Mouse (Mus musculus): ENCODE data around the gene Arhgef2. TPM values are rescaled to one million over a fixed set of nuclear protein-coding genes. Genes with fewer than 3 reads are reported as not detected.
"Not testable (repeated sequence)": the region's sequence is repeated elsewhere in the genome, so short reads cannot be mapped to it uniquely, and the experiment has no call there.

Gene Arhgef2
- polyA plus RNA-seq, 1 experiment from 2014 or later: 170 TPM

DNA sequence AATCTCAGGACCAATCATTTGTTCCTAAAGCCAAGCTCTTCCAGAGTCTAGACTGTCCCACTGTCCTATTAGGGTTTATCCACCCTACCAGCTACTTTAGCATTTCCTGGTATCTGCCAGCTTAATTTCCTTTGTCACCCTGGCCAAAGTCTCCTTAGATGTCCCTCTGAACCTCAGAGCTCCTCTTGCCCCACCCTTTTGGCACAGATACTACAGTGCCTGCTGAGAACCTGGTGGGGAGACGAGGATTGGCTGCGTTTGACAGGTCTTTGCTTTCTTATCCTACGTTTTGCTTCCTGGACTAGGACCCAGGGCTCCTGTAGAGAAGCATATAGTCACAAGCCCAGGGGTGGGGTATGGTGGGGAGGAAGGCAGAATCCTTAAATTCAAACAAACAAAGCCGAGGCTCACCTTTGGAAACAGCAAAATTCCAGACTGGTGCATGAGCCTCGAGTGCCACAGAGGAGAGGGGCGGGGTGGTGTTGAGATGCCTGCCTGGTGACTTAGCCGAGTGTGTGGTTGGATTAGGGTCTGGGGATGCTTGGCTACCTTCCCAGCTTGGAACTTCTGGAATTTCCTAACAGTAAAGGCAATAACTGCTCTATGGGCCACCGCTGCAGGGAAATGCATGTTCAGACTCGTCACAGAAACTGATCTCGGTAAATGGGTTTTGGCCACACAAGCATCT, 11.7 kb upstream of the Arhgef2 start:
- H3K4me1 ChIP-seq (ENCODE audit: insufficient read depth, low read depth, low read length): no peaks in the 10 kb centered on the region
- H3K27me3 ChIP-seq (replicated peaks; ENCODE audit: insufficient read depth, low read length): no peaks in the 10 kb centered on the region
- TF ChIP-seq EP300 (IDR thresholded peaks at IDR 0.05) (peak; percentile 91), CTCF (IDR thresholded peaks at IDR 0.05) (no peak)
- H3K9me3 ChIP-seq (ENCODE audit: low read length): no peaks in the 10 kb centered on the region
- WGBS: 19% methylated on average over 10 of the region's 10 CpGs
- H3K9ac ChIP-seq (replicated peaks; ENCODE audit: low read depth): no peak overlapping the region
- ATAC-seq (peak; percentile 59), DNase-seq (ENCODE audit: low spot score) (peak; percentile 87)
- peak overlapping the region; percentile 34 for H3K4me3 ChIP-seq (ENCODE audit: low read depth, low read length)
- peak overlapping the region; percentile 95 for H3K27ac ChIP-seq (ENCODE audit: low read length)
- peak overlapping the region; percentile 55 for H3K4me2 ChIP-seq (replicated peaks; ENCODE audit: low read depth, low read length)
- H3K36me3 ChIP-seq (ENCODE audit: insufficient read depth, low read length): no peaks in the 10 kb centered on the region

DNA sequence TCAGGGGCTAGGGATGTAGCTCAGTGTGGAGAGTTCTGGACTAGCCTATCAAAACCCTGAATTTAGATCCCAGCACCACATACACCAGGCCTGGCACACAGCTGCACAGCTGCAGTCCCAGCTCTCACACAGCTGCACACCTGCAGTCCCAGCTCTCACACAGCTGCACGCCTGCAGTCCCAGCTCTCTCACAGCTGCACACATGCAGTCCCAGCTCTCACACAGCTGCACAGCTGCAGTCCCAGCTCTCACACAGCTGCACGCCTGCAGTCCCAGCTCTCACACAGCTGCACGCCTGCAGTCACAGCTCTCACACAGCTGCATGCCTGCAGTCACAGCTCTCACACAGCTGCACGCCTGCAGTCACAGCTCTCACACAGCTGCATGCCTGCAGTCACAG, 9.2 kb upstream of the Arhgef2 start:
- ATAC-seq; H3K4me2 ChIP-seq (replicated peaks; ENCODE audit: low read depth, low read length); H3K27ac ChIP-seq (ENCODE audit: low read length); H3K4me3 ChIP-seq (ENCODE audit: low read depth, low read length); H3K9me3 ChIP-seq (ENCODE audit: low read length); DNase-seq (ENCODE audit: low spot score); H3K9ac ChIP-seq (replicated peaks; ENCODE audit: low read depth); H3K36me3 ChIP-seq (ENCODE audit: insufficient read depth, low read length); H3K4me1 ChIP-seq (ENCODE audit: insufficient read depth, low read depth, low read length); H3K27me3 ChIP-seq (replicated peaks; ENCODE audit: insufficient read depth, low read length): not testable (repeated sequence)
- 79% methylated on average over 4 of the region's 4 CpGs for WGBS

DNA sequence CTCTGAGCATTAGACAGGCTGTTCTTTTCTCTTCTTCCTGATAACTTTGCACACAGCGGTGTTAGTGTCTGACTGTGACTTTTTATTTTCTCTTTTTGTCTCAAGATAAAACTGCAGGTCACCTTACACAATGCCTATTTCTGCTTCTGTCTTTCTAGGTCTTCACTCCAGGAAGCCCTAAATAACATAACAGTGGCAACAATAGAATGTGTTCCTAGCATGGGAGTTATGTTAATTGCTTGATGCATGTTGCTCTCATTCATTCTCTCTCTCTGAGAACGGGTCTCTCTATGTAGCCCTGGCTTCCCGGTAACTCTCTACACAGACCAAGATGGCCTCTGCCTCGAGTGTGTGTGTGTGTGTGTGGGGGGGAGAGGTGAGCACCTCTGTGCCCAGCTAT, 3.3 kb upstream of the Arhgef2 start:
- Histone ChIP-seq H3K36me3 (ENCODE audit: insufficient read depth, low read length) (no peaks in the 10 kb centered on the region), H3K4me3 (ENCODE audit: low read depth, low read length) (no peak overlapping the region)

DNA sequence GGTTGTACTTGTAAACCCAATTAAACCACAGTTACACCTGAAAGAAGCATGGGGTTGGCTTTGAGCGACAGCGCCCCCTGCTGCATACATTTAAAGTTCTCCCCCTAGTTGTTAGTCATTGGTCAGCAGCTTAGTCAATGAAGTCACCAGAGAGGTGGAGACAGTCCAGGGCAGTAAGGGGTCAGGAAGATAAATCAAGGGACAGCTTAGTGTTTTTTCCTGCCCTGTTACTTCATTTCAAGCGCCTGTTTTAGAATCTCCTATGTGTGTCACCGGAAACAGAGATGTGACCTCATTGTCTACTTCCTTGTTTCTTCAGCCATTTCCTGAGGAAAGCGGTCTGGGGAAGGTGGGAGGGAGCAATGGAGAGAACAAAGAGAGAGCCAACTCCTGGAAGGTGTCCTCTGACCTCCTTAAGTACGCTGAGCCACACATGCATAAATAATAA, 2.0 kb upstream of the Arhgef2 start:
- Histone ChIP-seq H3K9ac (replicated peaks; ENCODE audit: low read depth) (no peak overlapping the region), H3K4me1 (ENCODE audit: insufficient read depth, low read depth, low read length) (no peaks in the 10 kb centered on the region; the same call in none of the 2 replicates), H3K36me3 (ENCODE audit: insufficient read depth, low read length) (no peaks in the 10 kb centered on the region), H3K27ac (ENCODE audit: low read length) (peak overlapping the region; percentile 47; the same call in 1 of the 2 replicates), H3K4me3 (ENCODE audit: low read depth, low read length) (no peak overlapping the region), H3K9me3 (ENCODE audit: low read length) (no peaks in the 10 kb centered on the region), H3K27me3 (replicated peaks; ENCODE audit: insufficient read depth, low read length) (no peaks in the 10 kb centered on the region), H3K4me2 (replicated peaks; ENCODE audit: low read depth, low read length) (no peak overlapping the region)
- ATAC-seq: peak; percentile 86
- DNase-seq (ENCODE audit: low spot score): peak; percentile 94
- TF ChIP-seq EP300 (IDR thresholded peaks at IDR 0.05): peak; percentile 96
- peak; percentile 91 for TF ChIP-seq CTCF (IDR thresholded peaks at IDR 0.05)
- WGBS: 19% methylated on average over 6 of the region's 6 CpGs

More for the DNA sequence above, 3.3 kb upstream of the Arhgef2 start:
- Histone ChIP-seq H3K27ac (ENCODE audit: low read length) (no peak overlapping the region), H3K4me1 (ENCODE audit: insufficient read depth, low read depth, low read length) (no peaks in the 10 kb centered on the region; the same call in none of the 2 replicates), H3K4me2 (replicated peaks; ENCODE audit: low read depth, low read length) (no peak overlapping the region), H3K27me3 (replicated peaks; ENCODE audit: insufficient read depth, low read length) (no peaks in the 10 kb centered on the region), H3K9ac (replicated peaks; ENCODE audit: low read depth) (no peak overlapping the region), H3K9me3 (ENCODE audit: low read length) (no peaks in the 10 kb centered on the region)
- DNase-seq (ENCODE audit: low spot score): no peak
- TF ChIP-seq CTCF (IDR thresholded peaks at IDR 0.05): no peak
- TF ChIP-seq EP300 (IDR thresholded peaks at IDR 0.05): no peak
- 68% methylated on average over 4 of the region's 4 CpGs for WGBS
- no peak for ATAC-seq

DNA sequence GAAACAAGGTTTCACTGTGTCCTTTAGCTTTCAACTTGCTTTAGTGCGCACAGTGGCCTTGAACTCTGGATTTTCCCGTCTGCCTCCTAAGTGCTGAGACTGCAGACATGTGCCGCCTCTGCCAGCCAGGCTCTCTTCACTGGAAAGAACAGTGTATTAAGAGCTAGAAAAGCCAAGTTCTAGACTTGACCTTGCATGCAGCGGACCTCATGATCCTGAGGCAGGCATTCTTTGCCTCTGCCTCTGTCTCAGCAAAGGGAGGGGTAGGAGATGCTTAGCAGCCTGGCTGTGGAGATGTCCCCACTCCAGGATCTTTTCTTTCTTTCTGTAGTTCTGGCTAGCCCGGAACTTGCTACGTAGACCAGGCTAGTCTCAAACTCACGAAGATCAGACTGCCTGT, 903 bp upstream of the Arhgef2 start:
- no peak overlapping the region for H3K9ac ChIP-seq (replicated peaks; ENCODE audit: low read depth)
- WGBS: 95% methylated on average over 7 of the region's 7 CpGs
- H3K27me3 ChIP-seq (replicated peaks; ENCODE audit: insufficient read depth, low read length): no peaks in the 10 kb centered on the region
- DNase-seq (ENCODE audit: low spot score) (no peak), ATAC-seq (no peak)
- no peak overlapping the region for H3K27ac ChIP-seq (ENCODE audit: low read length)
- no peaks in the 10 kb centered on the region for H3K9me3 ChIP-seq (ENCODE audit: low read length)
- no peaks in the 10 kb centered on the region for H3K36me3 ChIP-seq (ENCODE audit: insufficient read depth, low read length)
- no peaks in the 10 kb centered on the region; the same call in none of the 2 replicates for H3K4me1 ChIP-seq (ENCODE audit: insufficient read depth, low read depth, low read length)
- TF ChIP-seq EP300 (IDR thresholded peaks at IDR 0.05) (no peak), CTCF (IDR thresholded peaks at IDR 0.05) (no peak)
- H3K4me3 ChIP-seq (ENCODE audit: low read depth, low read length): no peak overlapping the region
- no peak overlapping the region for H3K4me2 ChIP-seq (replicated peaks; ENCODE audit: low read depth, low read length)

DNA sequence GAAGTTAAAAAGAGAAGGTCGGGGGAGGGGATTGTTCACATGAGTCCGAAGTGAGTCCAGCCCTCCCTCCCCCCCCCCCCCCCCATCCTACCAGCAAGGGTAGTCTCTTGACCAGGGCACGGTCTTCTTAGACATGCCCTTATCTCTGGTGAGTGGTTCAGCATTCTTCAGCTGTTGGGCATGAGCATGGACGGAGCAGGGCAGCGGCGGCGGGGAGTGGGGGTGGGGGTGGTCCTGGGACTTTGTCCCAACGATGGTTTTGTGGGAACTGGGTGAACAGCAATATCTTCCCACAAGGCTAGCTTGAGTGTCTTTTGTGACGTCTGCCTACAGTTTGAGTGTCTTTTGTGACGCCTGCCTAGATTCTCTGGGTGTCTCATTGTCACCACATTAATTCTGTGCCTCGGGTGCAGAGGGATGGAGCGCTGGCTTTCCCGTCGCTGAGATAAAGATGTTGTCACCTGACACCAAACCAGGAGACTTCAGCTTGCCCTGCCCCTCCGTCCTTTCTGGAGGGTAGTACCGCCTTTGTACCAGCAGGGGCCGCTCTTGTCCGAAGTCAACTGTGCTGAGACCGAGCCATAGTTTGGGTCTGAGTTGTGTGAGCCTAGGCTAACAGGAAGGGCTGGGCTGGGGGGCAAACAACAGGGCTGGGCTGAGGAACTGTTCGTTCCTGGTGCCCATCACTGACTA, 1.4 kb downstream of the Arhgef2 start:
- Histone ChIP-seq H3K4me3 (ENCODE audit: low read depth, low read length) (peak overlapping the region; percentile 22; the same call in 1 of the 2 replicates), H3K36me3 (ENCODE audit: insufficient read depth, low read length) (no peaks in the 10 kb centered on the region), H3K4me1 (ENCODE audit: insufficient read depth, low read depth, low read length) (no peaks in the 10 kb centered on the region; the same call in none of the 2 replicates), H3K27me3 (replicated peaks; ENCODE audit: insufficient read depth, low read length) (no peaks in the 10 kb centered on the region), H3K4me2 (replicated peaks; ENCODE audit: low read depth, low read length) (peak overlapping the region; percentile 40), H3K9ac (replicated peaks; ENCODE audit: low read depth) (peak overlapping the region; percentile 23; the same call in 1 of the 2 replicates), H3K27ac (ENCODE audit: low read length) (peak overlapping the region; percentile 32; the same call in 1 of the 2 replicates), H3K9me3 (ENCODE audit: low read length) (no peaks in the 10 kb centered on the region)
- TF ChIP-seq EP300 (IDR thresholded peaks at IDR 0.05): no peak
- peak; percentile 99 for TF ChIP-seq CTCF (IDR thresholded peaks at IDR 0.05)
- DNase-seq (ENCODE audit: low spot score) (peak; percentile 90), ATAC-seq (peak; percentile 81)
- WGBS: under 1% methylated on average over 19 of the region's 20 CpGs
